Mouse (Mus musculus): ENCODE results near the gene Ces1g. TPM values are rescaled to one million over a fixed set of nuclear protein-coding genes. Genes with fewer than 3 reads are reported as not detected.

Ces1g gene
- polyA plus RNA-seq (2014; fragmentation: Nextera tagmentation; extraction: Ambion mirVana): 0.12 and 0.26 TPM in 2 replicates

- no peak for ATAC-seq (replicated peaks; ENCODE audit: low FRiP score, low TSS enrichment, low read depth)
- DNase-seq (ENCODE audit: low spot score): no peak
- WGBS: 20% methylated on average over 3 of the region's 3 CpGs
- Histone ChIP-seq H3K4me2 (ENCODE audit: low read length) (no peak within 1 kb of the TSS), H3K4me3 (ENCODE audit: low read depth, low read length) (no peak within 1 kb of the TSS), H3K27me3 (replicated peaks; ENCODE audit: control insufficient read depth, insufficient read depth, low read length) (no peaks in the 10 kb centered on the region), H3K4me1 (replicated peaks; ENCODE audit: control insufficient read depth, insufficient read depth, low read length) (no peaks in the 10 kb centered on the region), H3K9me3 (ENCODE audit: control insufficient read depth, low read length) (no peaks in the 10 kb centered on the region), H3K9ac (ENCODE audit: low read length) (no peak within 1 kb of the TSS), H3K27ac (ENCODE audit: low read depth) (no peak within 1 kb of the TSS), H3K36me3 (ENCODE audit: control insufficient read depth, insufficient read depth, low read length) (no peaks in the 10 kb centered on the region)
These were observed at the start of gene Ces1g for GRCm38 (mm10) chr8:93337207-93337606. Gene Ces1g (minus strand): TSS chr8:93337308.

GRCm38 (mm10) chr8:93379625-93380024, 42.5 kb upstream of the Ces1g start, which contains the start of gene Ces1h:
Gene Ces1h (minus strand): TSS chr8:93379725.
- Histone ChIP-seq H3K4me1 (replicated peaks; ENCODE audit: control insufficient read depth, insufficient read depth, low read length) (no peaks in the 10 kb centered on the region), H3K4me2 (ENCODE audit: low read length) (no peak within 1 kb of the TSS), H3K27me3 (replicated peaks; ENCODE audit: control insufficient read depth, insufficient read depth, low read length) (no peaks in the 10 kb centered on the region), H3K9me3 (ENCODE audit: control insufficient read depth, low read length) (no peaks in the 10 kb centered on the region), H3K36me3 (ENCODE audit: control insufficient read depth, insufficient read depth, low read length) (no peaks in the 10 kb centered on the region), H3K27ac (ENCODE audit: low read depth) (no peak within 1 kb of the TSS), H3K9ac (ENCODE audit: low read length) (no peak within 1 kb of the TSS), H3K4me3 (ENCODE audit: low read depth, low read length) (no peak within 1 kb of the TSS)
- no peak for DNase-seq (ENCODE audit: low spot score)
- no peak for ATAC-seq (replicated peaks; ENCODE audit: low FRiP score, low TSS enrichment, low read depth)
- 92% methylated on average over 4 of the region's 4 CpGs for WGBS

GRCm38 (mm10) chr8:93369481-93369880, 32.4 kb upstream of the Ces1g start:
- no peaks in the 10 kb centered on the region for H3K4me1 ChIP-seq (replicated peaks; ENCODE audit: control insufficient read depth, insufficient read depth, low read length)
- no peak for ATAC-seq (replicated peaks; ENCODE audit: low FRiP score, low TSS enrichment, low read depth)
- no peaks in the 10 kb centered on the region for H3K36me3 ChIP-seq (ENCODE audit: control insufficient read depth, insufficient read depth, low read length)
- no peak overlapping the region for H3K9ac ChIP-seq (ENCODE audit: low read length)
- 31% methylated on average over 2 of the region's 2 CpGs for WGBS
- no peak overlapping the region for H3K4me3 ChIP-seq (ENCODE audit: low read depth, low read length)
- no peaks in the 10 kb centered on the region for H3K9me3 ChIP-seq (ENCODE audit: control insufficient read depth, low read length)
- H3K27me3 ChIP-seq (replicated peaks; ENCODE audit: control insufficient read depth, insufficient read depth, low read length): no peaks in the 10 kb centered on the region
- H3K27ac ChIP-seq (ENCODE audit: low read depth): no peak overlapping the region
- H3K4me2 ChIP-seq (ENCODE audit: low read length): no peak overlapping the region
- DNase-seq (ENCODE audit: low spot score): no peak

GRCm38 (mm10) chr8:93360113-93360512, 23.0 kb upstream of the Ces1g start:
- DNase-seq (ENCODE audit: low spot score): peak; percentile 63
- H3K4me2 ChIP-seq (ENCODE audit: low read length): no peak overlapping the region
- no peak overlapping the region for H3K27ac ChIP-seq (ENCODE audit: low read depth)
- no peak overlapping the region for H3K9ac ChIP-seq (ENCODE audit: low read length)
- no peak for ATAC-seq (replicated peaks; ENCODE audit: low FRiP score, low TSS enrichment, low read depth)
- no peaks in the 10 kb centered on the region for H3K36me3 ChIP-seq (ENCODE audit: control insufficient read depth, insufficient read depth, low read length)
- no peak overlapping the region for H3K4me3 ChIP-seq (ENCODE audit: low read depth, low read length)
- H3K27me3 ChIP-seq (replicated peaks; ENCODE audit: control insufficient read depth, insufficient read depth, low read length): no peaks in the 10 kb centered on the region
- no peaks in the 10 kb centered on the region for H3K4me1 ChIP-seq (replicated peaks; ENCODE audit: control insufficient read depth, insufficient read depth, low read length)
- H3K9me3 ChIP-seq (ENCODE audit: control insufficient read depth, low read length): no peaks in the 10 kb centered on the region

- Histone ChIP-seq H3K9ac (ENCODE audit: low read length) (no peak overlapping the region), H3K4me1 (replicated peaks; ENCODE audit: control insufficient read depth, insufficient read depth, low read length) (no peaks in the 10 kb centered on the region), H3K36me3 (ENCODE audit: control insufficient read depth, insufficient read depth, low read length) (no peaks in the 10 kb centered on the region), H3K4me2 (ENCODE audit: low read length) (no peak overlapping the region), H3K27ac (ENCODE audit: low read depth) (no peak overlapping the region), H3K4me3 (ENCODE audit: low read depth, low read length) (no peak overlapping the region), H3K9me3 (ENCODE audit: control insufficient read depth, low read length) (no peaks in the 10 kb centered on the region), H3K27me3 (replicated peaks; ENCODE audit: control insufficient read depth, insufficient read depth, low read length) (no peaks in the 10 kb centered on the region)
- WGBS: 87% methylated on average over 2 of the region's 2 CpGs
- DNase-seq (ENCODE audit: low spot score): no peak
- no peak for ATAC-seq (replicated peaks; ENCODE audit: low FRiP score, low TSS enrichment, low read depth)
These were observed 2.4 kb upstream of the Ces1g start for GRCm38 (mm10) chr8:93339531-93339930.

GRCm38 (mm10) chr8:93332703-93333102, 4.4 kb downstream of the Ces1g start:
- H3K27me3 ChIP-seq (replicated peaks; ENCODE audit: control insufficient read depth, insufficient read depth, low read length): no peaks in the 10 kb centered on the region
- no peak overlapping the region for H3K9ac ChIP-seq (ENCODE audit: low read length)
- no peaks in the 10 kb centered on the region for H3K4me1 ChIP-seq (replicated peaks; ENCODE audit: control insufficient read depth, insufficient read depth, low read length)
- DNase-seq (ENCODE audit: low spot score): no peak
- no peak overlapping the region for H3K4me2 ChIP-seq (ENCODE audit: low read length)
- ATAC-seq (replicated peaks; ENCODE audit: low FRiP score, low TSS enrichment, low read depth): peak; percentile 87
- H3K27ac ChIP-seq (ENCODE audit: low read depth): no peak overlapping the region
- no peaks in the 10 kb centered on the region for H3K9me3 ChIP-seq (ENCODE audit: control insufficient read depth, low read length)
- H3K36me3 ChIP-seq (ENCODE audit: control insufficient read depth, insufficient read depth, low read length): no peaks in the 10 kb centered on the region
- no peak overlapping the region for H3K4me3 ChIP-seq (ENCODE audit: low read depth, low read length)
- 66% methylated on average over 1 of the region's 1 CpGs for WGBS

GRCm38 (mm10) chr8:93331151-93331550, 6.0 kb downstream of the Ces1g start:
- ATAC-seq (replicated peaks; ENCODE audit: low FRiP score, low TSS enrichment, low read depth) (no peak), DNase-seq (ENCODE audit: low spot score) (no peak)
- Histone ChIP-seq H3K27ac (ENCODE audit: low read depth) (no peak overlapping the region), H3K27me3 (replicated peaks; ENCODE audit: control insufficient read depth, insufficient read depth, low read length) (no peaks in the 10 kb centered on the region), H3K36me3 (ENCODE audit: control insufficient read depth, insufficient read depth, low read length) (no peaks in the 10 kb centered on the region), H3K9me3 (ENCODE audit: control insufficient read depth, low read length) (no peaks in the 10 kb centered on the region), H3K4me1 (replicated peaks; ENCODE audit: control insufficient read depth, insufficient read depth, low read length) (no peaks in the 10 kb centered on the region), H3K4me3 (ENCODE audit: low read depth, low read length) (no peak overlapping the region), H3K4me2 (ENCODE audit: low read length) (no peak overlapping the region), H3K9ac (ENCODE audit: low read length) (no peak overlapping the region)
- 77% methylated on average over 2 of the region's 2 CpGs for WGBS

GRCm38 (mm10) chr8:93325123-93325522, 12.0 kb downstream of the Ces1g start:
- 67% methylated on average over 2 of the region's 2 CpGs for WGBS
- Histone ChIP-seq H3K27me3 (replicated peaks; ENCODE audit: control insufficient read depth, insufficient read depth, low read length) (no peaks in the 10 kb centered on the region), H3K9me3 (ENCODE audit: control insufficient read depth, low read length) (no peaks in the 10 kb centered on the region), H3K4me3 (ENCODE audit: low read depth, low read length) (no peak overlapping the region), H3K36me3 (ENCODE audit: control insufficient read depth, insufficient read depth, low read length) (no peaks in the 10 kb centered on the region), H3K4me2 (ENCODE audit: low read length) (no peak overlapping the region), H3K9ac (ENCODE audit: low read length) (no peak overlapping the region), H3K27ac (ENCODE audit: low read depth) (no peak overlapping the region), H3K4me1 (replicated peaks; ENCODE audit: control insufficient read depth, insufficient read depth, low read length) (no peaks in the 10 kb centered on the region)
- DNase-seq (ENCODE audit: low spot score) (no peak), ATAC-seq (replicated peaks; ENCODE audit: low FRiP score, low TSS enrichment, low read depth) (no peak)

- Histone ChIP-seq H3K27me3 (replicated peaks; ENCODE audit: control insufficient read depth, insufficient read depth, low read length) (no peaks in the 10 kb centered on the region), H3K27ac (ENCODE audit: low read depth) (no peak overlapping the region), H3K9ac (ENCODE audit: low read length) (no peak overlapping the region), H3K36me3 (ENCODE audit: control insufficient read depth, insufficient read depth, low read length) (no peaks in the 10 kb centered on the region), H3K9me3 (ENCODE audit: control insufficient read depth, low read length) (no peaks in the 10 kb centered on the region), H3K4me2 (ENCODE audit: low read length) (no peak overlapping the region), H3K4me3 (ENCODE audit: low read depth, low read length) (no peak overlapping the region), H3K4me1 (replicated peaks; ENCODE audit: control insufficient read depth, insufficient read depth, low read length) (no peaks in the 10 kb centered on the region)
- ATAC-seq (replicated peaks; ENCODE audit: low FRiP score, low TSS enrichment, low read depth) (no peak), DNase-seq (ENCODE audit: low spot score) (no peak)
- 84% methylated on average over 2 of the region's 2 CpGs for WGBS
These were observed 20.1 kb downstream of the Ces1g start for GRCm38 (mm10) chr8:93317031-93317430.
